Mouse (Mus musculus) MEL (cell line): ENCODE results near the gene Scube3. TPM values are rescaled to one million over a fixed set of nuclear protein-coding genes. Genes with fewer than 3 reads are reported as not detected.

Experiments
- DNase-seq: peaks from one replicate; pipeline ENCODE4 v3.0.0; 2011; ENCODE audit warnings: low read depth, low spot score
- H3K27ac ChIP-seq: 2 replicates; pipeline ENCODE4 v1.5.1; 2012; ENCODE audit warnings: low read depth, mild to moderate bottlenecking, control low read depth, low read length, moderate library complexity; ENCODE audit not compliant: control insufficient read depth
- H3K27me3 ChIP-seq, 2 experiments: fragments of 150-350 bp in 1 of 2; sonication (generic) in 1 of 2; 2 replicates each; pipeline ENCODE4 v1.6.1; 2012; ENCODE audit warnings: low read length in 2 of 2, mild to moderate bottlenecking in 2 of 2, improper control_type of control experiment in 1 of 2, moderate library complexity in 1 of 2; ENCODE audit not compliant: insufficient read depth in 2 of 2, control insufficient read depth in 1 of 2
- H3K36me3 ChIP-seq, 2 experiments: 2 replicates each; pipeline ENCODE4 v1.6.1; 2012 to 2014; ENCODE audit warnings: low read length in 2 of 2, improper control_type of control experiment in 1 of 2, inconsistent platforms in 1 of 2, mild to moderate bottlenecking in 1 of 2; ENCODE audit not compliant: insufficient read depth in 2 of 2, control insufficient read depth in 1 of 2
- H3K4me1 ChIP-seq, 2 experiments: fragments of 150-350 bp in 1 of 2; sonication (generic) in 1 of 2; 2 replicates each; pipeline ENCODE4 v1.6.1; 2012; ENCODE audit warnings: low read length in 2 of 2, improper control_type of control experiment in 1 of 2, mild to moderate bottlenecking in 1 of 2; ENCODE audit not compliant: insufficient read depth in 2 of 2, control insufficient read depth in 1 of 2
- H3K4me3 ChIP-seq, 2 experiments: fragments of 150-350 bp in 1 of 2; sonication (generic) in 1 of 2; 2 replicates each; pipeline ENCODE4 v1.5.1; 2012; ENCODE audit warnings: low read depth in 2 of 2, low read length in 2 of 2, mild to moderate bottlenecking in 2 of 2, moderate library complexity in 2 of 2, control low read depth in 1 of 2, improper control_type of control experiment in 1 of 2; ENCODE audit not compliant: control insufficient read depth in 1 of 2, insufficient read depth in 1 of 2
- H3K79me2 ChIP-seq: 2 replicates; pipeline ENCODE4 v1.6.1; 2012; ENCODE audit warnings: mild to moderate bottlenecking, low read length, moderate library complexity; ENCODE audit not compliant: control insufficient read depth, poor library complexity, insufficient read depth
- H3K9ac ChIP-seq: 2 replicates; pipeline ENCODE4 v1.6.1; 2012; ENCODE audit warnings: low read depth, mild to moderate bottlenecking, control low read depth, low read length, moderate library complexity; ENCODE audit not compliant: control insufficient read depth, poor library complexity, severe bottlenecking
- H3K9me3 ChIP-seq: fragments of 150-350 bp; sonication (generic); replicated peaks from 2 replicates; pipeline ENCODE4 v1.6.1; 2012; ENCODE audit warnings: mild to moderate bottlenecking, low read length, improper control_type of control experiment, moderate library complexity; ENCODE audit not compliant: insufficient read depth
- CHD1 ChIP-seq: IDR thresholded peaks from 2 replicates; pipeline ENCODE4 v1.6.1; 2012; ENCODE audit warnings: low read depth, mild to moderate bottlenecking, inconsistent platforms, low read length, improper control_type of control experiment
- CTCF ChIP-seq, 3 experiments: IDR thresholded peaks in 2 of 3; conservative IDR thresholded peaks in 1 of 3; 2 replicates each; pipeline ENCODE4 v1.5.1; 2011 to 2012; ENCODE audit warnings: low read length in 3 of 3, low read depth in 2 of 3, mild to moderate bottlenecking in 2 of 3, improper control_type of control experiment in 1 of 3, inconsistent platforms in 1 of 3, mixed read lengths in 1 of 3, moderate library complexity in 1 of 3; ENCODE audit not compliant: control insufficient read depth in 1 of 3, insufficient read depth in 1 of 3, poor library complexity in 1 of 3, severe bottlenecking in 1 of 3
- ETS1 ChIP-seq: IDR thresholded peaks from 2 replicates; pipeline ENCODE4 v1.6.1; 2012; ENCODE audit warnings: low read depth, mild to moderate bottlenecking, inconsistent platforms, low read length, improper control_type of control experiment, moderate library complexity
- HCFC1 ChIP-seq: IDR thresholded peaks from 2 replicates; pipeline ENCODE4 v1.6.1; 2012; ENCODE audit warnings: low read depth, mild to moderate bottlenecking, inconsistent platforms, low read length, improper control_type of control experiment, moderate library complexity
- MAZ ChIP-seq: IDR thresholded peaks from 2 replicates; pipeline ENCODE4 v1.6.1; 2012; ENCODE audit warnings: low read depth, mild to moderate bottlenecking, inconsistent platforms, low read length, improper control_type of control experiment
- MEF2A ChIP-seq: IDR thresholded peaks from 2 replicates; pipeline ENCODE4 v1.6.1; 2014; ENCODE audit warnings: low read depth, mild to moderate bottlenecking, inconsistent platforms, low read length, improper control_type of control experiment; ENCODE audit not compliant: poor library complexity, insufficient replicate concordance, severe bottlenecking; ENCODE audit errors: extremely low read depth
- MYC ChIP-seq: IDR thresholded peaks from 2 replicates; pipeline ENCODE4 v1.6.1; 2011; ENCODE audit warnings: low read depth, mild to moderate bottlenecking, low read length, improper control_type of control experiment, moderate library complexity
- NRF1 ChIP-seq: IDR thresholded peaks from 2 replicates; pipeline ENCODE4 v1.6.1; 2014; ENCODE audit warnings: low read depth, mild to moderate bottlenecking, inconsistent platforms, low read length, improper control_type of control experiment, moderate library complexity; ENCODE audit not compliant: poor library complexity, insufficient read depth, severe bottlenecking
- RAD21 ChIP-seq: IDR thresholded peaks from 2 replicates; pipeline ENCODE4 v1.6.1; 2011; ENCODE audit warnings: mild to moderate bottlenecking, low read depth, low read length, improper control_type of control experiment
- SIN3A ChIP-seq: IDR thresholded peaks from 2 replicates; pipeline ENCODE4 v1.6.1; 2012; ENCODE audit warnings: low read length, improper control_type of control experiment, inconsistent platforms
- SMC3 ChIP-seq: IDR thresholded peaks from 2 replicates; pipeline ENCODE4 v1.6.1; 2011; ENCODE audit warnings: low read depth, low read length, improper control_type of control experiment
- TBP ChIP-seq: IDR thresholded peaks from 2 replicates; pipeline ENCODE4 v1.8.0; 2011; ENCODE audit warnings: low read depth, low read length, improper control_type of control experiment
- TCF12 ChIP-seq: IDR thresholded peaks from 2 replicates; pipeline ENCODE4 v1.6.1; 2014; ENCODE audit warnings: low read depth, mild to moderate bottlenecking, inconsistent platforms, low read length, improper control_type of control experiment, moderate library complexity
- UBTF ChIP-seq: IDR thresholded peaks from 2 replicates; pipeline ENCODE4 v1.6.1; 2012; ENCODE audit warnings: low read depth, mild to moderate bottlenecking, inconsistent platforms, low read length, improper control_type of control experiment, moderate library complexity, borderline replicate concordance; ENCODE audit not compliant: insufficient read depth
- ZC3H11A ChIP-seq: IDR thresholded peaks from 2 replicates; pipeline ENCODE4 v1.6.1; 2012; ENCODE audit warnings: low read depth, mild to moderate bottlenecking, inconsistent platforms, low read length, improper control_type of control experiment
- ZKSCAN1 ChIP-seq: IDR thresholded peaks from 2 replicates; pipeline ENCODE4 v1.6.1; 2012; ENCODE audit warnings: low read depth, mild to moderate bottlenecking, inconsistent platforms, low read length, improper control_type of control experiment, moderate library complexity
- polyA plus RNA-seq, 2 experiments: library from polyadenylated mRNA; stranded (reverse) in 1 of 2; unstranded in 1 of 2; fragments of >175 nt in 1 of 2; fragments of >200 nt in 1 of 2; gene quantifications; 2 replicates each; pipeline versions ENCODE4 v1.2.1 to v1.2.4; 2012; ENCODE audit warnings: low replicate concordance in 2 of 2, low read depth in 1 of 2; ENCODE audit not compliant: insufficient read length in 2 of 2, insufficient read depth in 1 of 2, missing spikeins in 1 of 2
- total RNA-seq: library from RNA; depleted of rRNA; stranded (reverse); fragments of 300-350 nt; gene quantifications from 2 replicates; pipeline ENCODE4 v1.2.3, GENCODE M21; 2012

Gene Scube3
- total and polyA plus RNA-seq, 3 experiments, result 0.03 to 0.04 TPM; not detected in 1

GRCm38 (mm10) chr17:28161310-28161881 is 19.5 kb downstream of the Scube3 start:
- Histone ChIP-seq H3K36me3 (no peaks in the 10 kb centered on the region), H3K4me1 (no peaks in the 10 kb centered on the region), H3K79me2 (no peaks in the 10 kb centered on the region), H3K9me3 (no peaks in the 10 kb centered on the region), H3K27ac (no peak overlapping the region), H3K27me3 (peaks cover 0 to 6% of the 10 kb centered on the region in 2 experiments; a peak in 3 of 4 replicates), H3K4me3 (no peak overlapping the region), H3K9ac (no peak overlapping the region)
- TF ChIP-seq TBP (no peak), MEF2A (no peak), UBTF (no peak), TCF12 (no peak), CHD1 (no peak), NRF1 (no peak)
- no peak for DNase-seq

- Histone ChIP-seq H3K27ac (no peak overlapping the region), H3K4me1 (no peaks in the 10 kb centered on the region), H3K4me3 (no peak overlapping the region), H3K9me3 (no peaks in the 10 kb centered on the region), H3K36me3 (no peaks in the 10 kb centered on the region), H3K79me2 (no peaks in the 10 kb centered on the region), H3K9ac (no peak overlapping the region), H3K27me3 (peaks cover 0 to 6% of the 10 kb centered on the region in 2 experiments; a peak in 3 of 4 replicates)
- peak; percentile 75 for DNase-seq
- TF ChIP-seq TCF12, result no peak
- peak; percentile 83 for TF ChIP-seq SMC3
- TF ChIP-seq ZC3H11A, result peak; percentile 71
- TF ChIP-seq ZKSCAN1, result no peak
- TF ChIP-seq CTCF (IDR thresholded peaks at IDR 0.05 in 2 of 3, conservative IDR thresholded peaks at IDR 0.05 in 1 of 3; ENCODE audit: control insufficient read depth in 1 of 3, insufficient read depth in 1 of 3, low read depth in 2 of 3, low read length in 3 of 3, poor library complexity in 1 of 3, severe bottlenecking in 1 of 3), result peak; percentile 82 to 98 (median 95)
- peak; percentile 92 for TF ChIP-seq RAD21
Observed at GRCm38 (mm10) chr17:28163666-28164065, 21.7 kb downstream of the Scube3 start.

- H3K9ac ChIP-seq, result no peak overlapping the region
- no peak for DNase-seq
- peaks cover 3 to 9% of the 10 kb centered on the region in 2 experiments; a peak in 3 of 4 replicates for H3K4me1 ChIP-seq
- no peaks in the 10 kb centered on the region for H3K79me2 ChIP-seq
- H3K9me3 ChIP-seq, result no peaks in the 10 kb centered on the region
- TF ChIP-seq TCF12 (no peak), HCFC1 (no peak), CTCF (IDR thresholded peaks at IDR 0.05 in 2 of 3, conservative IDR thresholded peaks at IDR 0.05 in 1 of 3; ENCODE audit: control insufficient read depth in 1 of 3, insufficient read depth in 1 of 3, low read depth in 2 of 3, low read length in 3 of 3, poor library complexity in 1 of 3, severe bottlenecking in 1 of 3) (no peak), SIN3A (no peak), MAZ (no peak), ETS1 (no peak), MYC (no peak), ZC3H11A (no peak)
- H3K4me3 ChIP-seq, result no peak overlapping the region
- H3K27me3 ChIP-seq, result no peaks in the 10 kb centered on the region
- H3K27ac ChIP-seq, result no peak overlapping the region
- H3K36me3 ChIP-seq, result peaks cover 0 to 2% of the 10 kb centered on the region in 2 experiments; a peak in 1 of 4 replicates
Observed at GRCm38 (mm10) chr17:28170460-28171305, 28.7 kb downstream of the Scube3 start.
